Comparison of ENCODE assay signal across 13 mouse cellular contexts in genomic region chr15:93744191-93744945, GRCm38 (mm10).
DNase-seq lines count a peak whose midpoint lies in the region; ATAC-seq lines count a peak whose summit lies in the region.
"Had no signal": no experiment of that assay in that cellular context is flagged by ENCODE, and none has a peak within 500 bp of the region (broad histone marks: within the 10 kb centered on the region; RNA-seq: fewer than 3 reads in every experiment).

No protein-coding gene starts in this region.

- no peak overlapping the region for H3K9ac ChIP-seq in heart, embryonic 15.5 days
- no peak overlapping the region for H3K9ac ChIP-seq in liver, embryonic 11.5 days (ENCODE audit: low read depth, low read length)
- H3K9ac ChIP-seq in forebrain, embryonic 14.5 days (ENCODE audit: low read length) = no peak overlapping the region
- no peak overlapping the region for H3K9ac ChIP-seq in midbrain, embryonic 15.5 days

- H3K36me3 ChIP-seq in heart, embryonic 15.5 days = no peaks in the 10 kb centered on the region
- no peaks in the 10 kb centered on the region; the same call in 1 of the 2 replicates for H3K36me3 ChIP-seq in liver, embryonic 11.5 days (ENCODE audit: control insufficient read depth, insufficient read depth, low read length)
- H3K36me3 ChIP-seq in forebrain, embryonic 14.5 days (ENCODE audit: control insufficient read depth, insufficient read depth, low read length) = no peaks in the 10 kb centered on the region
- H3K36me3 ChIP-seq in midbrain, embryonic 15.5 days (replicated peaks) = no peaks in the 10 kb centered on the region

- no peaks in the 10 kb centered on the region for H3K27me3 ChIP-seq in heart, embryonic 15.5 days
- H3K27me3 ChIP-seq in liver, embryonic 11.5 days (replicated peaks; ENCODE audit: control insufficient read depth, insufficient read depth, low read length) = no peaks in the 10 kb centered on the region
- no peaks in the 10 kb centered on the region for H3K27me3 ChIP-seq in forebrain, embryonic 14.5 days (replicated peaks; ENCODE audit: control insufficient read depth, insufficient read depth, low read length)
- H3K27me3 ChIP-seq in midbrain, embryonic 15.5 days (replicated peaks) = no peaks in the 10 kb centered on the region

- no peak overlapping the region for H3K27ac ChIP-seq in heart, embryonic 15.5 days
- no peak overlapping the region; the same call in 1 of the 2 replicates for H3K27ac ChIP-seq in liver, embryonic 11.5 days (ENCODE audit: low read depth, low read length)
- H3K27ac ChIP-seq in forebrain, embryonic 14.5 days (ENCODE audit: low read depth, low read length) = no peak overlapping the region
- H3K27ac ChIP-seq in midbrain, embryonic 15.5 days = no peak overlapping the region

- H3K4me1 ChIP-seq in heart, embryonic 15.5 days (replicated peaks) = peaks cover 13% of the 10 kb centered on the region
- H3K4me1 ChIP-seq in liver, embryonic 11.5 days (replicated peaks; ENCODE audit: control insufficient read depth, insufficient read depth, low read length) = peaks cover 14% of the 10 kb centered on the region
- H3K4me1 ChIP-seq in forebrain, embryonic 14.5 days (ENCODE audit: control insufficient read depth, insufficient read depth, low read length) = no peaks in the 10 kb centered on the region
- H3K4me1 ChIP-seq in midbrain, embryonic 15.5 days = no peaks in the 10 kb centered on the region

- WGBS in heart, embryonic 15.5 days = 20% methylated on average over 12 of the region's 12 CpGs
- 22% methylated on average over 12 of the region's 12 CpGs for WGBS in liver, embryonic 11.5 days
- 85% methylated on average over 12 of the region's 12 CpGs for WGBS in forebrain, embryonic 14.5 days
- WGBS in midbrain, embryonic 15.5 days = 79% methylated on average over 12 of the region's 12 CpGs

- no peak overlapping the region for H3K4me2 ChIP-seq in heart, embryonic 15.5 days
- H3K4me2 ChIP-seq in liver, embryonic 11.5 days = peak overlapping the region; percentile 19; the same call in 1 of the 2 replicates
- no peak overlapping the region for H3K4me2 ChIP-seq in forebrain, embryonic 14.5 days (ENCODE audit: low read length)
- no peak overlapping the region for H3K4me2 ChIP-seq in midbrain, embryonic 15.5 days

- H3K4me3 ChIP-seq in heart, embryonic 15.5 days = no peak overlapping the region
- no peak overlapping the region for H3K4me3 ChIP-seq in liver, embryonic 11.5 days (ENCODE audit: low read depth, low read length)
- H3K4me3 ChIP-seq in forebrain, embryonic 14.5 days (ENCODE audit: low read depth, low read length) = no peak overlapping the region
- no peak overlapping the region for H3K4me3 ChIP-seq in midbrain, embryonic 15.5 days

- ATAC-seq in heart, embryonic 15.5 days (replicated peaks; ENCODE audit: insufficient number of reproducible peaks, insufficient read depth, low FRiP score, low read depth) = peak; percentile 80
- peak; percentile 84 for ATAC-seq in liver, embryonic 11.5 days (replicated peaks; ENCODE audit: low FRiP score)
- no peak for ATAC-seq in forebrain, embryonic 14.5 days
- no peak for ATAC-seq in midbrain, embryonic 15.5 days (replicated peaks)

- DNase-seq in heart, postnatal 4 days = no peak
- DNase-seq in thymus, postnatal 0 days (ENCODE audit: low spot score) = peak; percentile 18
- no peak for DNase-seq in thymus, postnatal 25 days
- peak; percentile 41 for DNase-seq in liver, embryonic 11.5 days (ENCODE audit: low spot score)
- no peak for DNase-seq in gastrocnemius, postnatal 25 days
- no peak for DNase-seq in forebrain, embryonic 14.5 days (ENCODE audit: low spot score)
- DNase-seq: adrenal gland, postnatal 14 days; cerebellum, adult 2 months; lung, adult 18-20 months; right cerebral cortex, postnatal 14 days; thymus, adult 2 months had no signal

- no peaks in the 10 kb centered on the region for H3K9me3 ChIP-seq in heart, embryonic 15.5 days (replicated peaks)
- no peaks in the 10 kb centered on the region for H3K9me3 ChIP-seq in liver, embryonic 11.5 days (ENCODE audit: control insufficient read depth, low read length)
- no peaks in the 10 kb centered on the region for H3K9me3 ChIP-seq in forebrain, embryonic 14.5 days (replicated peaks; ENCODE audit: control insufficient read depth, low read length)
- H3K9me3 ChIP-seq in midbrain, embryonic 15.5 days = no peaks in the 10 kb centered on the region

Comparison
In these comparisons a context has a peak if more than half of its experiments do, and no peak if none do; other contexts are left out.
1. DNase-seq: peak in thymus, postnatal 0 days (single experiment) and liver, embryonic 11.5 days (single experiment); none in heart, postnatal 4 days (single experiment), thymus, postnatal 25 days (single experiment), gastrocnemius, postnatal 25 days (single experiment) and forebrain, embryonic 14.5 days (single experiment).
2. ATAC-seq: peak in heart, embryonic 15.5 days (single experiment) and liver, embryonic 11.5 days (single experiment); none in forebrain, embryonic 14.5 days (single experiment) and midbrain, embryonic 15.5 days (single experiment).